Mouse (Mus musculus): ENCODE measurements around the gene Spg21.

Spg21 gene

GRCm38 (mm10) chr9:65535789-65536469 is 75.2 kb downstream of the Spg21 start:
- DNase-seq (ENCODE audit: low read depth, low spot score) = no peak

- no peak for DNase-seq (ENCODE audit: low read depth, low spot score)
These were observed 75.7 kb downstream of the Spg21 start for GRCm38 (mm10) chr9:65536491-65536890.
